Mouse (Mus musculus) hindbrain, embryonic 14.5 days (tissue): Measurements from ENCODE around the gene Pbx1. TPM values are rescaled to one million over a fixed set of nuclear protein-coding genes. Genes with fewer than 3 reads are reported as not detected.

Source experiments
- ATAC-seq: fragments of 200-750 bp; cut with Nextera tagmentation; 2 replicates; pipeline ENCODE4 v1.8.0; 2017; ENCODE audit warnings: moderate number of reproducible peaks, mild to moderate bottlenecking, moderate TSS enrichment, moderate library complexity; ENCODE audit not compliant: low FRiP score
- DNase-seq: peaks from one replicate; pipeline ENCODE4 v3.0.0-alpha.2; 2015; ENCODE audit warnings: low spot score
- H3K27ac ChIP-seq: fragments of 300-500 bp; sonication (generic); 2 replicates; pipeline ENCODE4 v1.5.1; 2014; ENCODE audit warnings: mild to moderate bottlenecking, moderate library complexity
- H3K27me3 ChIP-seq: fragments of 300-500 bp; sonication (generic); 2 replicates; pipeline ENCODE4 v1.6.1; 2014; ENCODE audit warnings: mild to moderate bottlenecking, low read length, mixed read lengths; ENCODE audit not compliant: control insufficient read depth, insufficient read depth
- H3K36me3 ChIP-seq: fragments of 300-500 bp; sonication (generic); replicated peaks from 2 replicates; pipeline ENCODE4 v1.6.1; 2014; ENCODE audit not compliant: control insufficient read depth, insufficient read depth
- H3K4me1 ChIP-seq: fragments of 300-500 bp; sonication (generic); replicated peaks from 2 replicates; pipeline ENCODE4 v1.6.1; 2014; ENCODE audit warnings: antibody characterized with exemption, low read length, mixed read lengths; ENCODE audit not compliant: control insufficient read depth, insufficient read depth
- H3K4me2 ChIP-seq: fragments of 300-500 bp; sonication (generic); replicated peaks from 2 replicates; pipeline ENCODE4 v1.6.1; 2014; ENCODE audit warnings: mild to moderate bottlenecking, moderate library complexity
- H3K4me3 ChIP-seq: fragments of 300-500 bp; sonication (generic); replicated peaks from 2 replicates; pipeline ENCODE4 v1.5.1; 2014; ENCODE audit warnings: mild to moderate bottlenecking, low read length
- H3K9ac ChIP-seq: fragments of 300-500 bp; sonication (generic); 2 replicates; pipeline ENCODE4 v1.6.1; 2014
- H3K9me3 ChIP-seq: fragments of 300-500 bp; sonication (generic); 2 replicates; pipeline ENCODE4 v1.6.1; 2016; ENCODE audit warnings: low read length; ENCODE audit not compliant: control insufficient read depth
- WGBS: fragments of 180-500 bp; shearing (Covaris S2); extraction: QIAGEN DNeasy Blood & Tissue Kit; methylation state at CpG from one replicate; pipeline ENCODE4 v1.1.7; 2014; 5-methylcytosine and 5-hydroxymethylcytosine counted together
- polyA plus RNA-seq: library from polyadenylated mRNA; unstranded; fragments of >200 nt; fragmentation: Nextera tagmentation; extraction: Ambion mirVana; gene quantifications from 2 replicates; pipeline ENCODE4 v1.2.1, GENCODE M21; 2014

The Pbx1 gene
- polyA plus RNA-seq, 1 experiment from 2014 or later = 46.3 TPM

DNA sequence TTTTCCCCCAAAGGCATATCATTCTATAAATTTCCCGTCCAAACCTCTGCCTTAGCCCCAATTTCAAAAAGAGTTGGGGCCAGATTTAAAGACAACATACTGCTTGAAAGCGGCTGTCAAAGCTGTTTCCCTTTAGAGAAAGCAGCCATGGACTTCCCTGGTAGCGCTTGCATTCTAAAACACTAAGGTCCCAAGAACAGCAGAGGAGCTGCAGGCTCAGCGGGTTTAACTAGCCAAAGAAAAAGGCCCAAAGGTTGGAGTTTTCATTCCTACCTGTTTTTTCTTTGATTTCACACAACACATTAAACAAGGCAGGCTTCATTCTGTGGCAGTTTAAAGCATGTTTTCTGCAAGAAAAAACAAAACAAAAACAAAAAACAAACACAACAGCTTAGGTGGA, 4.5 kb downstream of the Pbx1 start:
- ATAC-seq = no peak
- 5% methylated on average over 4 of the region's 4 CpGs for WGBS
- Histone ChIP-seq H3K36me3 (no peaks in the 10 kb centered on the region), H3K4me3 (peak overlapping the region; percentile 71), H3K9ac (peak overlapping the region; percentile 94), H3K27ac (peak overlapping the region; percentile 77), H3K9me3 (no peaks in the 10 kb centered on the region), H3K4me2 (peak overlapping the region; percentile 67), H3K27me3 (no peaks in the 10 kb centered on the region), H3K4me1 (peaks cover 50% of the 10 kb centered on the region)
- no peak for DNase-seq

DNA sequence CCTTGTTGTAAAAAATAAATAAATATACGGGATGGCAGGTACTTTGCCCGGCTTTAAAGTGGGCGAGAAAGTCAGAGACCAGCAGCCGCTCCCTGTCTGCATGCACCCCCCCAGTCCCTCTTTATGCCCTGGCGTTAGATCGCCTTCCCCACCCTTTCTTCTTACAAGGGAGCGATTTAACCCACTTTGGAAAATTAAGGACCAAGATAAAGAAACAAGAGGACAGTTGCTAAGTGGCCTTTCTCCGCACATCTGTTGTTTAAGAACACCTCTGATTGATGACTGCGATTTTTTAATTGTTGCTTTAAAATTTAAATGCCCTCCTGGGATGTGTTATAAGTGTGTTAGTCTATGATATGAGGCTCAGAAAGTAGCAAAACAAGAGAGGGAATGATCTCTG, 5.2 kb downstream of the Pbx1 start:
- peak overlapping the region; percentile 67 for H3K4me2 ChIP-seq
- no peak for DNase-seq
- H3K4me1 ChIP-seq = peaks cover 50% of the 10 kb centered on the region
- peak overlapping the region; percentile 94 for H3K9ac ChIP-seq
- ATAC-seq = no peak
- no peaks in the 10 kb centered on the region for H3K36me3 ChIP-seq
- no peaks in the 10 kb centered on the region for H3K9me3 ChIP-seq
- no peaks in the 10 kb centered on the region for H3K27me3 ChIP-seq
- 28% methylated on average over 9 of the region's 9 CpGs for WGBS
- H3K27ac ChIP-seq = peak overlapping the region; percentile 77
- H3K4me3 ChIP-seq = peak overlapping the region; percentile 71

DNA sequence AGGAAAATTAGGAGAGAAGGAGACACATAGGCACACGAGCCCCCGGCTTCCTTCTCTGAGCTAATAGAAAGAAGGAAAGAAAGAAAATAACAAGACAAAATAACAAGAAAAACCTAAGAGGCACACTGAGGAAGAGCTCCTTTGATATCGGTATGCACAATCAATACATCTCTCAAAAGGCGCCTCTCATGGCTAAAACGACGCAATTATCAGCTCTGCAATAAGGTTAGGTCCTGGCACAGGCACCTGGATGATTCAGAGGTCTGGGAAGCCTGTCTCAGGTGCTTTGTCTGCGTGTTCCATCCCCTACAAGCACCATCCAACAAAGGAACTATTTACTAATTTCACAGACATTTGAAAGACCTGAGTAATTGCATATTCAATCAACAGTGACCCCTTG, 5.8 kb downstream of the Pbx1 start:
- 43% methylated on average over 7 of the region's 7 CpGs for WGBS
- DNase-seq (no peak), ATAC-seq (no peak)
- H3K4me1 ChIP-seq = peaks cover 50% of the 10 kb centered on the region
- H3K9ac ChIP-seq = peak overlapping the region; percentile 94
- no peaks in the 10 kb centered on the region for H3K9me3 ChIP-seq
- H3K4me3 ChIP-seq = peak overlapping the region; percentile 71
- peak overlapping the region; percentile 77 for H3K27ac ChIP-seq
- no peaks in the 10 kb centered on the region for H3K36me3 ChIP-seq
- H3K27me3 ChIP-seq = no peaks in the 10 kb centered on the region
- peak overlapping the region; percentile 67 for H3K4me2 ChIP-seq

DNA sequence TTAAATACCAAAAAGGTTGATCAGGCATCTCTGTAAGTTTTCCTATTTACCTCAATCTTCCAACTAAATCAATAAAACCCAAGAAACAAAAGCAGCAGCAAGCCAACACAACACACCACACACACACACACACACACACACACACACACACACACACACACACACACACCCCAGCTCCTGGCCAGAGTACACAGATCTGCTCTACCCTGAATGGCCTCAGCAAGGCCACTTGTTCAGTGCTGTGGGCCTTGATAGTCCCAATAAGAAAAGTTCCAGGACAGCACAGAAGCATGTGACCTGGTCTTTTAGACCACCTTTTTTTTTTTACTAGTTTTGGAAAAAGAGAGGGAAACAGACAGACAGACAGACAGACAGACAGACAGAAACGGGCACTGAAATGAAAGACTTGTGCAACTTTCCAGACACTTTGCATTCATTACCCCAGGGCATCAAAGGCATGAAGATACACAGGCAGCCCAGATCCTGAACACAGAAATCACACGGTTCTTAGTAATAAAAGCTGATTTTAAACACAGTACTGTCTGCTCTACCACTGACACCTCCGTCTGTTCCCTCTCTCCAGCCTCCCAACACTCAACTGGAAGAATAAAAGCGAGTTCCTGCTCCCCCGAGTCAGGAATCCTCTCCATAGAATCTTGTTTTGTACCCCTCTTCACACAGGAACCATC, 6.9 kb downstream of the Pbx1 start:
- H3K4me2 ChIP-seq = peak overlapping the region; percentile 67
- no peaks in the 10 kb centered on the region for H3K36me3 ChIP-seq
- no peak overlapping the region for H3K27ac ChIP-seq
- WGBS = 21% methylated on average over 5 of the region's 5 CpGs
- H3K4me3 ChIP-seq = peak overlapping the region; percentile 71
- H3K9me3 ChIP-seq = no peaks in the 10 kb centered on the region
- H3K27me3 ChIP-seq = no peaks in the 10 kb centered on the region
- H3K4me1 ChIP-seq = peaks cover 50% of the 10 kb centered on the region
- ATAC-seq (no peak), DNase-seq (no peak)
- peak overlapping the region; percentile 94 for H3K9ac ChIP-seq

DNA sequence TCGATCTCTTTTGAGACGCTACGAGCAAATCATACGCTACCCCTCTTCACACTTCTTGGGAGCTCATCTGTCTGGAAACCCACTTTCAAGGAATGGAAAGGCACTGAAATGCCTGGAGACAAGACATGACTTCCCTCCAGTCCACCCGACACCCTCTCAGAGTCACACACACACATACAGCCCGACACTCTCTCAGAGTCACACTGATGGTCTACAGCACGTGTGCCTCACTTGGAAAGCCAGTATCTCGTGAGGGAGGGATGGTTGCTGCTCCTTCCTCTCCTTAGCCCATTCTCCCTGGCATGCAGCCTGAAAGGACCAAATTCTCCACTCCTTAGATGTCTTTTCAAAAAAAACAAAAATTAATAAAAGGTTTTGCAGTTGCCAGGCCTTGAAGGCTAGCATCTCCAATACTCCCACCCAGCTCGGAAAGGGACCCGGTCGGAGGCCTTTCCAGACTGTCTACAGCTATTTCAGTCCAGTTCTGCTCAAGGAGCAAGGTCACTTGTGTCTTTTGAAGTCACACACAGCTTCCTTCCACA, 8.6 kb downstream of the Pbx1 start:
- no peaks in the 10 kb centered on the region for H3K36me3 ChIP-seq
- no peaks in the 10 kb centered on the region for H3K27me3 ChIP-seq
- no peaks in the 10 kb centered on the region for H3K9me3 ChIP-seq
- H3K4me1 ChIP-seq = peaks cover 48% of the 10 kb centered on the region
- 73% methylated on average over 11 of the region's 11 CpGs for WGBS
- DNase-seq = no peak
- H3K9ac ChIP-seq = peak overlapping the region; percentile 31; the same call in 1 of the 2 replicates
- peak overlapping the region; percentile 67 for H3K4me2 ChIP-seq
- no peak overlapping the region for H3K27ac ChIP-seq
- no peak for ATAC-seq
- H3K4me3 ChIP-seq = no peak overlapping the region

DNA sequence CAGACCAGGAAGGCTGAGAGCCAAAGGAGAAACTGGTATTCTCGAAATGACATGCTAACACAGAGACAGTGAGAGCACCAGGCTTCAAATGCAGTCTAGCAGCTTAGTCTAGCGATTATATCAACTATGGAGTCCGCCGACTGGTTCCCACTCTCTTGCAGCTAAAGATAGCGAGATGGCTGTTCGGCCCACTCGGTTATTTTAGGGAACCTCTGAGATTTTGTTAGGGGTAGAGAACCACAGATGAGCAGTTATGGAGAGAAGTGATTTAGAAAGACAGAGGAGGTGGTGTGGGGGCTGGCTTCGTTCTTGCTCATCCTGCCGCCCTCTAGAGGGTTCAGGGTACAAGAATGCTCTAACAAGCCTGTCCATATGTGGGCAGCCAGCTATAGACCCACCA, 13.2 kb downstream of the Pbx1 start:
- no peak overlapping the region for H3K4me3 ChIP-seq
- no peaks in the 10 kb centered on the region for H3K27me3 ChIP-seq
- H3K36me3 ChIP-seq = 0 out of 2 replicates have a peak, but pooled peaks cover 6% of the 10 kb centered on the region
- no peak overlapping the region for H3K4me2 ChIP-seq
- peaks cover 42% of the 10 kb centered on the region for H3K4me1 ChIP-seq
- 84% methylated on average over 9 of the region's 9 CpGs for WGBS
- no peak overlapping the region; the same call in 1 of the 2 replicates for H3K27ac ChIP-seq
- no peak overlapping the region for H3K9ac ChIP-seq
- ATAC-seq = no peak
- no peak for DNase-seq
- H3K9me3 ChIP-seq = no peaks in the 10 kb centered on the region

DNA sequence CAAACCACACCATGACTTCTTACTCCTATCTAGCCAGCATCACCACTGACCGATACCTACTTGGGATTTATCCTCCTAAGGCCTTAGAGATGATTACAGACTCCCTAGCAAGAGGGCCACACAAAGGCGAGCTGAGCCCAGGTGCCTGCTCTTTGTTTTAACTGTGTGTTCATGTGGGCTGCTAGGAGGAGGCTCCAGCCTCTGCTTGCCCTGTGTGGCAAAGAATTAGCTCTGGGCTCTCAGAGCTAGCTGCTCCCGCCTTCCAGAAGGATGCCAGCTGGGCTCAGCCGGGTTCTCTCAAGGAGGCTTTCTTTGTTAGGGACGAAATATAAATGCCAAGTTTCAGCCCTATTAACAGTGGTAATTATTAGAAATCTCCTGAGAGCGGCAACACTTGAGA, 14.4 kb downstream of the Pbx1 start:
- Histone ChIP-seq H3K36me3 (peaks cover 15% of the 10 kb centered on the region; the same call in 1 of the 2 replicates), H3K9me3 (no peaks in the 10 kb centered on the region), H3K9ac (peak overlapping the region; percentile 28; the same call in 1 of the 2 replicates), H3K4me2 (0 out of 2 replicates have a peak overlapping the region, but pooled peaks have one; percentile 7), H3K27me3 (no peaks in the 10 kb centered on the region), H3K27ac (peak overlapping the region; percentile 58; the same call in 1 of the 2 replicates), H3K4me3 (no peak overlapping the region), H3K4me1 (peaks cover 33% of the 10 kb centered on the region)
- 30% methylated on average over 6 of the region's 6 CpGs for WGBS
- ATAC-seq (no peak), DNase-seq (no peak)

DNA sequence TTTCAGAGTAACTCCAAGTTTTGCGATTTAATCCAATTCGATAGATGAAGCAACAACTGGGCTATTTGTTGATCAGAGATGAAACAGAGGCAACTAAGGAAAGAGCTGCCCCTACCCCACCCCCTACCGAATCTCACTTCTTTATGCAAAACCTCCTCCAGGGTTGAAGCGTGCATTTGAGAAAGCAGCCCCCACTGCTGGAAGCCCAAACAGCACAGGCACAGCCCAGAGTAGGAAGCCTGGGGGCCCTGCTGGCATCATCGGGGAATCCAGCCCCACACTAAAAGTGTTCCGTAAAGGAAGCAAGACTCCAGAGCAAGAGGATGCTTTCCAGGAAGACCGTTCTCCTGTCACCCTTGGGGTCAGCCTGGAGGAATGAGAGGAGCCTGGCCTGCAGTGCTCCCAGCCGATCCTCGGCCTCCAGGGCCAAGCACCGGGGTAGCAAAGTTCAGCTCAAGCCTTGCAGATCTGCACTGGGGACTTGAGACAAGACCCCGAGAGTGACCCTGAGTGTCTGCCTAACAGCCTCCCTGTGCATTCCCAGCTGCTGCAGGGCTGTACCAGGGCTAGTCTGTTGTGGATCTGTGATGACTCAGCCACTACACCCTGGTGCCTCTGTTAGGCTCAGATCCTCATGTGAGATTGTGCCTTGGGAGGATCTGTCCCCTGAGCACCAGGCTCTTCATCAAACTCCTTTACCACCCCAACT, 15.2 kb downstream of the Pbx1 start:
- Histone ChIP-seq H3K9me3 (no peaks in the 10 kb centered on the region), H3K27me3 (no peaks in the 10 kb centered on the region), H3K4me2 (0 out of 2 replicates have a peak overlapping the region, but pooled peaks have one; percentile 15), H3K9ac (0 out of 2 replicates have a peak overlapping the region, but pooled peaks have one; percentile 28), H3K4me1 (peaks cover 33% of the 10 kb centered on the region), H3K27ac (no peak overlapping the region), H3K4me3 (no peak overlapping the region), H3K36me3 (peaks cover 15% of the 10 kb centered on the region; the same call in 1 of the 2 replicates)
- 14% methylated on average over 11 of the region's 11 CpGs for WGBS
- no peak for DNase-seq
- peak; percentile 27; the same call in 1 of the 2 replicates for ATAC-seq

DNA sequence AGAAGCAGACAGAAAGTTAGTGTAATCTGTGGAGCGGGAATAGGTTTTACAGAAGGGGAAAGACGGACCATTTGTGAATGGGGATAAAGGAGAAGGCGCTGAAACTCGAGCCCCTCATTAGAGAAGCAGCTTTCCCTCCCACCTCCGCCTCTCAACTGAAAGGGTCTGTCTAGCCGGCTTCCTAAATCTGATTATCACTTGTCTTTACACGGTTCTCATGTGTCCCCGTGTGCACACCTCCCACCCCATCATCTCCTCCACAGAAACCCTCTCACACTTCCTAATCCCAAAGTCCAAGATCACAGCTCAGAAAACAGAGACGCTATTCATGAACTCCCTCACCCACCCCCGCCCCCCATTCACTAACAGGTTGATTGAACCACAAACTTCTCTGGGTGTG, 21.5 kb downstream of the Pbx1 start:
- Histone ChIP-seq H3K4me2 (no peak overlapping the region), H3K4me3 (no peak overlapping the region), H3K27me3 (no peaks in the 10 kb centered on the region), H3K9ac (no peak overlapping the region), H3K27ac (no peak overlapping the region), H3K36me3 (peaks cover 39% of the 10 kb centered on the region), H3K4me1 (peaks cover 36% of the 10 kb centered on the region), H3K9me3 (no peaks in the 10 kb centered on the region)
- ATAC-seq (0 out of 2 replicates have a peak, but pooled peaks have one; percentile 31), DNase-seq (no peak)
- 10% methylated on average over 10 of the region's 10 CpGs for WGBS
